Mouse (Mus musculus) megakaryocyte-erythroid progenitor cell, adult 5-6 weeks (primary cell): ENCODE data around the gene Top2b. TPM values are rescaled to one million over a fixed set of nuclear protein-coding genes. Genes with fewer than 3 reads are reported as not detected.

Source experiments
- ATAC-seq: replicated peaks from 2 replicates; pipeline ENCODE4 v1.8.0; 2016; ENCODE audit warnings: mild to moderate bottlenecking, inconsistent platforms; ENCODE audit not compliant: severe bottlenecking, poor library complexity, low FRiP score, low TSS enrichment
- total RNA-seq, 2 experiments: library from RNA; stranded (forward) in 1 of 2; stranded (reverse) in 1 of 2; fragments of 200-1000, 215-1000 nt in 1 of 2; fragments of >200 nt in 1 of 2; fragmentation: Nextera tagmentation in 1 of 2; gene quantifications; 2 replicates each; pipeline ENCODE4 v1.2.3; 2014 to 2017

The Top2b gene
- total RNA-seq, 2 experiments from 2014 or later, result 104 to 230 TPM

DNA sequence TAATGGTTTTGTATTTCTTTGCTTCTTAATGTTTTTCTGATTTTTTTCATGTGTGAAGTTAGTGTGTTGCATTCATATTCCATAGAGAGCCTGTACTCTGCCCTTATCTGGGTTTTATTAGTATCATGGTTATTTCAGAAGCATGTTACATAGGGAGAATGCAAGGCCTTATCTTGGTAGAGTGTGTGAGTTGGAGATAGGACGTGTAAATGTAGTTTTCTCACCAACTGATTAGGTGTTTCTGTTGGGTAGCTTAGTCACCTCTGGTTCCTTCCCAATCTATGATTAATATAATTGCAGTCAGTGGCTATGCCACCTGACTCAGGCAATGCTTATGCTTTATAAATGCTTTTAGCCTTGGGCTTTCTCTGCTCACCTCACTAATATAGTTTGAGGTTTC lies 19.8 kb downstream of the Top2b start:
- peak; percentile 94 for ATAC-seq

GRCm38 (mm10) chr14:16405187-16405586 lies 40.2 kb downstream of the Top2b start:
- ATAC-seq, result no peak

- no peak for ATAC-seq
These were observed 49.2 kb downstream of the Top2b start for GRCm38 (mm10) chr14:16414163-16414562.

DNA sequence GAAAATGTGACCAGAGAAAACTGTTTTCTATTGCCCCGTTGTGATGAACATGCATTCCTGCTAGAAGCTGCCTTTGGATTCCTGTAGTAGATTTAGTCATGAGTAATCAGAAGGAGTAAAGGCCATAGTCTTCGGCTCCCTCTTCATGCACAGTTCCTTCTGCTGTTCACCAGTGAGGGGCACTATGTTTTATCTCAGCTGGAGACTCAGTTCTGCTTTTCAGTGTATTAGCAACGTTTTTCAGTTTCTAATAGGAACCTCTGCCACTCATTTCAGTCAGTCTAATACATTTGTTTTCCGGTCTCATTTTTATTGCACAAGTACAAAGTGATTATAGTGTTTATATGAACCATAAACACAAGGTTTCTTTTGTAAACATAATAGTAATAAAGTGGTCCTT lies 62.6 kb downstream of the Top2b start:
- no peak for ATAC-seq

GRCm38 (mm10) chr14:16431941-16432499 lies 67.0 kb downstream of the Top2b start:
- no peak for ATAC-seq

DNA sequence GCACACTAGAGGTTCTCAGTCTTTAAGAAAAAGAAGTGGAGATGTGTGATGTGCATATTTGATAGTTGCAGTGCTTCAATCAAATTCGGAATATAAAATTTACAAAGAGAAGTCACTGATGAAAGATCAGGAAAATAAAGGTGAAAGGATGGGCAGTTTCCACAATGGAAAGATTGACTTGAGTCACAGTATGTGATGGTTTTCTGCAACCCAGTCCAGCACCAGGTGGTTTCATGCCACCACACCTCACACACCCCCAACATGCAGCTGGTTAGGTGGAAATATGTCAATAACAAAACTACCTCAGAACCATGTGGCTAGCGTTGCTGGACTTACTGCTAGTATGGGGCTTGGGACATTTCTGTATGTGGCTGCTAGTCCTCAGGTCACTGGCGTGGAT lies 67.6 kb downstream of the Top2b start:
- no peak for ATAC-seq

DNA sequence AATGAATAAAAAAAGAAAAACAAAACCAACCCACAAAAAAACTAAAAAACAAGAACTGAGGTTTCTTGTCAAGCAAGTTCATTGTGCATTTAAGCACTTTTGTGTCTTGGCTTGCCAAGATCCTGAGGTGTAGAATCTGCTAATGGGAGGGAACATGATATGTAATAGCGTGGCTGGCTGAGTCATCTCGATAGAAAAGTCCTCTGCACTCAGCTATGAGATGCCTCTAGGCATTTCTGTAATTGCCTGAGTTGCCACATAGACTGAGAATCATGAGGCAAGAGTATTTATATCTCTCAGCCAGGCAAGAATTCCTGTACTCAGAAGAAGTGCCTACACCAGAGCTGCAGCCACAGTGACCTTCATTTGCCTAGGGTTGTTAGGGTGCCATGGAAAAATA lies 68.2 kb downstream of the Top2b start:
- ATAC-seq, result no peak

GRCm38 (mm10) chr14:16434396-16435171 lies 69.6 kb downstream of the Top2b start:
- peak; percentile 75 for ATAC-seq

DNA sequence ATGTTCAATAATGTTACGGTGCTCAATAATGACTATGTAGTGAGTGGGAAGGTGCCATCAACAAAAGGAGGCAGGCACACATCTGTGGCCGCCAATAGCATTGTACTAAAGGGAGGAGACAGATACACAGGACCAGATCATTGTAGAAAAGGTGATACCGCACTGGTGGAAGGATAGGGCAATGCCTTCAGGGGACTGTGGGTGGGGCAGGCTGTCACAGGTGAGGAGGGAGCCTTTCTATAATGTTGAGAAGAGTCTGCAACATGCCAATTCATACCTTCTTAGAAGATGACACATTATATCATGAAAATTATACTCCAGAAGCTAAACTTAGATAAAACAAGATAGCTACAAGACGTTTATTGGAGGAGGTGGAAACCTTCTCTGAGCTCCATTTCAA lies 72.4 kb downstream of the Top2b start:
- no peak for ATAC-seq

DNA sequence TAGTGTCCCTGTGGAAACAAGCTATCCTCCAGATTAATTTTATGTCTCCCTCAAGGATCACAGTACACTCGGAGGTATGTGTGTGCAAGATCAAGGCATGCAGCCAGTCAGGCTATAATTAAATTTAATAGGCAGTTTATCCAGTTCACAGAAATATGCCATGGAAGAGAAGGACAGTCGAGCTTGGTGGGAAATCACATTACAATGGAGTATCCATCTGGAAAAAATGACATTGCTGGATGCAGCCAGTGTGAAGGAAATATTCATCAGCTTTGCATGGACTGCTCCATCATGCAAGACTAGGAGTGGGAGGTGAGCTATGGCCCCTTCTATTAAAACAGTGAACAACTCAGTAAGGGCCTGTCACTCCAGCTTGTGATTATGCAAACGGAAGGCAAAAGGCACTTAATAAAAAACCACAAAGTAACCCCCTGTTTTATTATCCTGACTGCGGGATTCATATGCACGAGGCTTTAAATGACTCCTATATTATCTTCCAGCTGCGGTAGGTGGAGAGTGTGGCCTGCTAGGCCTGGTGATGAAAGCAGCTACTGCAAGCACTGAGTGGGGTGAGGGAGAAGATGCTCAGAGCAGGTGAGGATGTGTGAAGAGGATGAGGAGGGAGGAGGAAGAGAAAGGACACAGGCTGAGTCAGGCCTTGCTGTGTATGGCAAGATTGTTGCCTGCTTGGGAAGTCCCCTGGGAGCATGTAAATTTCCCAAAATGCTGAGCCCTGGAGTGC lies 74.6 kb downstream of the Top2b start:
- ATAC-seq, result no peak

- ATAC-seq, result no peak
These were observed 79.9 kb downstream of the Top2b start for GRCm38 (mm10) chr14:16444859-16445258.

GRCm38 (mm10) chr14:16447587-16447986 lies 82.6 kb downstream of the Top2b start:
- ATAC-seq, result peak; percentile 85

DNA sequence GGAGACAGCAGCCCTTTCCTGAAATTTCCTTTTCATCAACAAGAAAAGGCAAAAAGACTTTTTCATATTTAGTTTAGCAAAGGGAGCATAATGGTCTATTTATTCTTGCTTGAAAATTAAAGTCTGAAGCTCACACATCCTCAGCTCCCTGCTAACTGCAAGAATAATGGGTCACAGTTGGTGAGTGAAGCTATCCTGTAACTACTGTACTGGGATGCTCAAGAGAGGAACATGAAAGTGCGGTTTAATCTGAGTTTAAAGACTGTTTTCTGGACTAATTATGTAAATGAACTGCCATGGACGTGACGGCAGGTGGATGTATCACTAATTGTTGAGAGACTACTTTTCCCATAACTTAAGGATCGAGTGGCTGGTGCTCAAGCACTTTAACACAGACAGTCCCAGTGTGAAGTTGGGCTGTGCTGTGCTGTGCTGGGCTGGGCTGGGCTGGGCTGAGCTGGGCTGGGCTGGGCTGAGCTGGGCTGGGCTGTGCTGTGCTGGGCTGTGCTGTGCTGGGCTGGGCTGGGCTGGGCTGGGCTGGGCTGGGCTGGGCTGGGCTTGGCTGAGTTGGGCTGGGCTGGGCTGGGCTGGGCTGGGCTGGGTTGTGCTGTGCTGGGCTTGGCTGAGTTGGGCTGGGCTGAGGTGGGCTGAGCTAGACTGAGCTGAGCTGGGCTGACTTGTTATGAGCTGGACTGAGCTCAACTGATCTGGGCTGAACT lies 83.4 kb downstream of the Top2b start:
- ATAC-seq, result peak; percentile 80

DNA sequence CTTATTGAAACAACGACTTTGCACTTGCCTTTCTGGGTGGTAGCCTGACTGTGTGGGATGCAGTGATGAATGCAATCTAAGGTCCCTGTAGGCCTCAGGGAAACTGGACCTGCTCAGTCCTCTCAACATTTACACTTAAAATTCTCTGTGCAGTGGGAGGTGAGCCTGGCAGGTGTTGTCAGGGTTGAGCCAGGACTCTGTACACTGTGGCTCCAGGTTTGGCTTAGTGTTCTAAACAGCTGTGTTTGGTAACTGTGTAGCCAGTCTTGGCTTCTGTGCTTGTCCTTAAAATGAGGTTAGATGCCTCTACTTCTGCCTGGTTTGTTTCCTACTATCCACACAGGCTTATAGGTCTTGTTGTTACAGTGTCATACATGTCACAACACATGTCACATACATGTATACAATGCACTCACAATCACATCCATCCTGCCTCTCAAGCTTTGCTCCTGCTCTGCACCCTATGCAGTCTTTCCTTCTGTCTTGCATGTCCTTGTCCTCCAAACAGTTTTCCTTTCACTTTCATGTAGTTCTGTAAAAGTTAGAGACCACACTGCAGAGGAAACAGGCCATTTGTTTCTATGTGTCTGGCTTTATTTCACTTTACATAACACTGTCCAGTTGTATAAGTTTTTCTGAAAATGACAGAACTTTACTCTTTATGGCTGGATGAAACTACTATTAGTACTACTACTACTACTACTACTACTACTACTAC lies 113.8 kb downstream of the Top2b start:
- ATAC-seq, result no peak

DNA sequence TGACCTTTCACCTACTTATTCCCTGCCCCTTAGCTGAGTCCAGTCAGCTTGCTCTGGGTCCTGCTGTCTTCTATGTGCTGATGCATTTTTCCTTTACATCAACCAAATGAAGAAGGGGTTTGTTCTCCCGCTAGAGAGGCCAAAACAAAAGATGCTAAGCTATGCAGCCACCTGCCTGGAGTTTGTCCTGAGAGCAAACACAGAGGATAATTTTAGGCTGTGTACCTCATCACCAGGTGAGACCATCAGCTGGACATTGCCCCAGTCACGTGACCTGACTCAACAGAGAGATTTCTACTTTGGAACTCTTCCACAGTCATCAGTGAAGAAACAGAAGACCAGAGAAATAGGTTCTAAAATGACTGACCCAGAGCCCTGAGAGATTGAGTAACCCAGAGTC lies 114.5 kb downstream of the Top2b start:
- no peak for ATAC-seq

- ATAC-seq, result no peak
These were observed 115.6 kb downstream of the Top2b start for GRCm38 (mm10) chr14:16480621-16481020.

- ATAC-seq, result no peak
These were observed 118.8 kb downstream of the Top2b start for GRCm38 (mm10) chr14:16483656-16484380.
